Mouse (Mus musculus) heart, embryonic 10.5 days (tissue): ENCODE results near the gene Atp5s. TPM values are rescaled to one million over a fixed set of nuclear protein-coding genes. Genes with fewer than 3 reads are reported as not detected.
A peak's percentile ranks its signal among the peaks of the same experiment; 100 is the strongest.

Experiments
- DNase-seq: peaks from one replicate; pipeline ENCODE4 v3.0.0-alpha.2; 2017; ENCODE audit warnings: low spot score
- H3K27ac ChIP-seq: fragments of 300-500 bp; sonication (generic); 2 replicates; pipeline ENCODE4 v1.5.1; 2016; ENCODE audit warnings: mild to moderate bottlenecking
- H3K27me3 ChIP-seq: fragments of 300-500 bp; sonication (generic); 2 replicates; pipeline ENCODE4 v1.6.1; 2016; ENCODE audit warnings: mild to moderate bottlenecking; ENCODE audit not compliant: poor library complexity, insufficient read depth, severe bottlenecking
- H3K36me3 ChIP-seq: fragments of 300-500 bp; sonication (generic); 2 replicates; pipeline ENCODE4 v1.6.1; 2016; ENCODE audit warnings: mild to moderate bottlenecking, moderate library complexity
- H3K4me1 ChIP-seq: fragments of 300-500 bp; sonication (generic); 2 replicates; pipeline ENCODE4 v1.6.1; 2016; ENCODE audit warnings: mild to moderate bottlenecking
- H3K4me3 ChIP-seq: fragments of 300-500 bp; sonication (generic); 2 replicates; pipeline ENCODE4 v1.5.1; 2016; ENCODE audit warnings: mild to moderate bottlenecking, moderate library complexity
- H3K9me3 ChIP-seq: fragments of 300-500 bp; sonication (generic); 2 replicates; pipeline ENCODE4 v1.6.1; 2016; ENCODE audit warnings: mild to moderate bottlenecking, moderate library complexity
- WGBS: fragments of 180-500 bp; shearing (Covaris S2); methylation state at CpG from one replicate; pipeline ENCODE4 v1.1.7; 2016; 5-methylcytosine and 5-hydroxymethylcytosine counted together
- microRNA counts: library from miRNA; unstranded; fragments of <30 nt; microRNA quantifications from one replicate; lab custom pipeline; 2017
- microRNA-seq: library from miRNA; unstranded; fragments of <30 nt; microRNA quantifications from one replicate; pipeline ENCODE4, GENCODE M21; 2017
- polyA plus RNA-seq: library from polyadenylated mRNA; unstranded; fragments of >200 nt; fragmentation: Nextera tagmentation; extraction: Ambion mirVana; gene quantifications from 2 replicates; pipeline ENCODE4 v1.2.1, GENCODE M21; 2016

Gene Atp5s
- polyA plus RNA-seq, 1 experiment from 2014 or later: 27.6 TPM

GRCm38 (mm10) chr12:69789766-69790529 lies 65.2 kb downstream of the Atp5s start:
- H3K4me3 ChIP-seq: peak overlapping the region; percentile 74
- no peak for DNase-seq
- H3K9me3 ChIP-seq: no peaks in the 10 kb centered on the region
- no peaks in the 10 kb centered on the region; the same call in 1 of the 2 replicates for H3K27me3 ChIP-seq
- peak overlapping the region; percentile 76 for H3K27ac ChIP-seq
- H3K4me1 ChIP-seq: peaks cover 13% of the 10 kb centered on the region
- H3K36me3 ChIP-seq: no peaks in the 10 kb centered on the region
- 35% methylated on average over 27 of the region's 27 CpGs for WGBS

DNA sequence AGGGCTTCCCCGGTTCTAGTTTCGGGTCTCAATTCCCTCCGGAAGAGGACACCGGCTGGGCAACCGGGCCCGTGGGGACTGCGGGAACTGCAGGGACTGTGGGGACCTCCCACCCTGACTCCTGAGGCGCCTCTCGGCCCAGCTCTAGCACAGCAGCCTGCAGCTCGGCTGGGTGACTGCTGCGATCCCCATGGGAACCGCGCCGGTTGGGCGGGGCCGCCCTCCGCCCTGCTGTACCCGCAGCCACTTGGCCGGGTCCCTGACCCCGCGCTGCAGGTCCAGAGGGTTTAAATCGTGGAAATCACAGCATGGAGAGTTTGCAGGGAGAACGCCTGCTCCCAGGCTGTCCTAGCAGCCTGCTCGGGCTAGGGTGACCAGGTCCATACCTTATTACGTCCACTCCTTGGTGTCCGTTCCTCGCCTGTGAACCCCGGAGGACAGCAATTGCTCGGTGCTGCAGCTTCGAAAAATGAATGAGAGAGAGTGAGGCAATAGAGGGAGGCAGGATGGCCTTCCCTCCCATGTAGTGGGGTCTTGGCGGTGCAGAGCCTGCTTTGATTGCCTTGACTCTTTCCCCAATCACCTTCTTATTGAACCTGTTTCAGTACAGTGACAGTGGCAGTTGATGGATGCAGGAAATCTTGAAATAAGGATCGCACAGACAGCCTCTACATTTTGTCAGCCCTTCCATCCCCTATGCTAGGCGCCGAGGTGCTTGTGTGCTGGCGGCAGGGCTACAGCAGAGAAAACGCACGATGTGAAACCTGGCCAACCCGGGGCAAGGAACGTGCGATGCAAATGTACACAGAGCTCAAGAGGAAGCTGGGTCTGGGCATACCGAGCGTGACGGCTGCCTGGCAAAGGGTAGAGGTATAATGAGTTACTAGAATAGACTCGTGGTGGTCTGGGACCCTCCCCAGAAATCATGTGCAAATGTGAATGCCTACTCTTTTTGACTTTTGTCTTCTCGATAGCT lies 66.1 kb downstream of the Atp5s start, which contains the start of gene Cdkl1:
Gene Cdkl1 (minus strand): TSS at position 738 of the 976 bp plus-strand sequence.
- WGBS: 3% methylated on average over 45 of the region's 45 CpGs
- Histone ChIP-seq H3K4me1 (peaks cover 13% of the 10 kb centered on the region), H3K4me3 (peak within 1 kb of the TSS; percentile 74), H3K36me3 (no peaks in the 10 kb centered on the region), H3K27me3 (no peaks in the 10 kb centered on the region; the same call in 1 of the 2 replicates), H3K9me3 (no peaks in the 10 kb centered on the region), H3K27ac (peak within 1 kb of the TSS; percentile 76)
- peak; percentile 87 for DNase-seq

MicroRNAs within 50 kb of the gene (microRNA counts, 519-probe panel; counts per million panel counts)
- microRNA mmu-miR-681 (lab: Ali Mortazavi, UCI): not detected

Small RNA genes lying within 50 kb of the gene (microRNA-seq; reads per million reads assigned to microRNA genes)
- gene Mir681: not detected

Other genes with a start within 250 kb of the Atp5s start
- gene Vcpkmt, start 141.9 kb upstream of the Atp5s start, polyA plus RNA-seq: 33.0 and 35.7 TPM in 2 replicates
- gene Sos2, start 43.1 kb upstream of the Atp5s start, polyA plus RNA-seq: 5.6 and 6.8 TPM in 2 replicates
- 17.8 and 20.3 TPM in 2 replicates for gene L2hgdh, start 77 bp upstream of the Atp5s start, polyA plus RNA-seq
- 3.6 and 5.9 TPM in 2 replicates for gene Cdkl1, start 66.3 kb downstream of the Atp5s start, polyA plus RNA-seq
- gene Atl1, start 167.7 kb downstream of the Atp5s start, polyA plus RNA-seq: 5.5 and 6.5 TPM in 2 replicates
- 32.3 and 33.7 TPM in 2 replicates for gene Map4k5, start 168.2 kb downstream of the Atp5s start, polyA plus RNA-seq